Mouse (Mus musculus) heart, postnatal 0 days (tissue): ENCODE measurements at regions not wholly inside any gene's neighbourhood (a gene's known extent, or its start where the extent isn't known, plus 50 kb on each side); places are given as distances from the start of the nearest gene placed in this dataset.

Experiments
- CTCF ChIP-seq: IDR thresholded peaks from 2 replicates; pipeline ENCODE4 v1.5.1; 2016; ENCODE audit warnings: antibody characterized with exemption, control low read depth, low read depth
- EP300 ChIP-seq: IDR thresholded peaks from 2 replicates; pipeline ENCODE4 v1.6.1; 2016; ENCODE audit warnings: antibody characterized with exemption, low read depth

GRCm38 (mm10) chr10:66717909-66718308, 378.0 kb upstream of the Jmjd1c start:
- no peak for TF ChIP-seq CTCF
- TF ChIP-seq EP300, result no peak
